Mouse (Mus musculus) testis, adult 2 months (tissue): ENCODE results near the gene Ifnar1.

Experiments
- CTCF ChIP-seq: fragments of 200-500 bp; IDR thresholded peaks from 2 replicates; pipeline ENCODE4 v1.5.1; 2012; ENCODE audit warnings: low read depth, mild to moderate bottlenecking, inconsistent platforms, low read length, moderate library complexity; ENCODE audit not compliant: control insufficient read depth, insufficient read depth, insufficient replicate concordance
- POLR2A ChIP-seq: fragments of 200-500 bp; IDR thresholded peaks from 2 replicates; pipeline ENCODE4 v1.6.1; 2012; ENCODE audit warnings: low read depth, mild to moderate bottlenecking, inconsistent platforms, low read length, moderate library complexity; ENCODE audit not compliant: control insufficient read depth

DNA sequence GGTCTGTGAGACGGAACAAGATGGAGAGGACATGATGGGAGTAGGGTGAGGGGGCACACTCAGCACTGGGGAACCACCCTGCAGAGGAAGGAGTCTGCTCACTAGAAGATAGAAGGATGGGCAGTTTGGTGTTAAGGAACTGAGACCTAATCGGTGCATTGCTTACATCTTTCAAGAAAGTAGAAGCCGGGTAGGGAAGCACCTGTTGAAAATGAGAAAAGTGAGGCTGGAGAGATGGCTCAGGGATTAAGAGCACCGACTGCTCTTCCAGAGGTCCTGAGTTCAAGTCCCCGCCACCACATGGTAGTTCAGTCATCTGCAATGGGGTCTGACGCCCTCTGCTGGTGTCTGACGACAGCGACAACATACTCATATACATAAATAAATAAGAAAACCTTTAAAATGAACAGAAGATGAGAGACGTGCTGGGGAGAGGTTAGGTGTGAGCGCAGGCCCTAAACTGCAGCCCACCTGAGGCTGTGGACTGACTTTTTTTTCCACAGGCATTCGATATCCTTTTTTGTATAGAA is 25.1 kb upstream of the Ifnar1 start:
- TF ChIP-seq CTCF = no peak
- no peak for TF ChIP-seq POLR2A
